Mouse (Mus musculus): ENCODE measurements around the gene Pik3ca. TPM values are rescaled to one million over a fixed set of nuclear protein-coding genes. Genes with fewer than 3 reads are reported as not detected.
"Not testable (repeated sequence)": the region's sequence is repeated elsewhere in the genome, so short reads cannot be mapped to it uniquely, and the experiment has no call there.

The Pik3ca gene
- polyA plus RNA-seq, 1 experiment from 2014 or later, result 8.2 TPM

DNA sequence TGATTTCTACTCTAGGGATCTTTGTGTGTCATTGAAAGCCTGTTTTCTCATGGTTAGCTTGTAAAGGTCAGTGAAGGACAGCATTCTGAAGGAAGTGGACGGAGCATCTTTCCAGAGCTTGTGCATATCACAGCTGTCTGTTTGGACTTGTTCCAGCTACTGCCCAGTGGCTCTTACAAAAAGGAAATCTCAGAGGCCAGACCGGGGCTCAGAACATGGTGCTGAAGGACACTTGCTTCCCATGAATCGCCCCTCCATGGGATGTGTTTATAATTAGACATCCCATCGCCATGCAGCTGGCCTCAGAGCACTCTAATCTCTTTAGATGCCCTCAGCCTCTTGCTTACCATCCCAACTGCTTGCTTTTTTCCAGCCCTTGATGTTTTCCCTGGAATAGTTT, 31.4 kb downstream of the Pik3ca start:
- WGBS, result 39% methylated on average over 4 of the region's 4 CpGs
- Histone ChIP-seq H3K4me1 (ENCODE audit: control insufficient read depth, insufficient read depth, low read length) (peaks cover 6% of the 10 kb centered on the region; the same call in 1 of the 2 replicates), H3K4me3 (replicated peaks; ENCODE audit: low read length) (no peak overlapping the region), H3K9me3 (replicated peaks; ENCODE audit: control insufficient read depth, low read length) (0 out of 2 replicates have a peak, but pooled peaks cover 2% of the 10 kb centered on the region), H3K27ac (ENCODE audit: low read length) (no peak overlapping the region; the same call in 1 of the 2 replicates), H3K9ac (ENCODE audit: low read length) (no peak overlapping the region), H3K27me3 (ENCODE audit: control insufficient read depth, insufficient read depth, low read length) (no peaks in the 10 kb centered on the region), H3K36me3 (ENCODE audit: control insufficient read depth, insufficient read depth, low read length) (no peaks in the 10 kb centered on the region), H3K4me2 (ENCODE audit: low read depth, low read length) (no peak overlapping the region)
- no peak for ATAC-seq (ENCODE audit: insufficient read depth, low FRiP score)

DNA sequence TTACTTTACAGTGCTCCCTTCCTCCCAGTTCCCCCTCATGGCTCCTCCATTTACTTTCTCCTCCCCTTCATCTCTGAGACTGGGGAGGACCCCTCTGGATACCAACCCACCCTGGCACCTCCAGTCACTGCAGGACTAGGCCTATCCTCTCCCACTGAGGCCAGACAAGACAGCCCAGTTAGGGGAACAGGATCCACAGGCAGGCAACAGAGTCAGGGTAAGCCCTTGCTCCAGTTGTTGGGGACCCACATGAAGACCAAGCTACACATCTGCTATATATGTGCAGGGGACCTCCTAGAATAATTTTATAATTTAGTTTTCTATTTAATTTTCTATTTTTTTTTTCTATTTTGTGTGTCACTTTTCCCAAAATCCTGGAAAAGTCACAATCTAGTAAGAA, 31.9 kb downstream of the Pik3ca start:
- not testable (repeated sequence) for H3K4me2 ChIP-seq (ENCODE audit: low read depth, low read length); H3K27me3 ChIP-seq (ENCODE audit: control insufficient read depth, insufficient read depth, low read length); H3K4me1 ChIP-seq (ENCODE audit: control insufficient read depth, insufficient read depth, low read length); H3K9ac ChIP-seq (ENCODE audit: low read length); ATAC-seq (ENCODE audit: insufficient read depth, low FRiP score); H3K9me3 ChIP-seq (replicated peaks; ENCODE audit: control insufficient read depth, low read length); H3K4me3 ChIP-seq (replicated peaks; ENCODE audit: low read length); H3K27ac ChIP-seq (ENCODE audit: low read length); H3K36me3 ChIP-seq (ENCODE audit: control insufficient read depth, insufficient read depth, low read length)

DNA sequence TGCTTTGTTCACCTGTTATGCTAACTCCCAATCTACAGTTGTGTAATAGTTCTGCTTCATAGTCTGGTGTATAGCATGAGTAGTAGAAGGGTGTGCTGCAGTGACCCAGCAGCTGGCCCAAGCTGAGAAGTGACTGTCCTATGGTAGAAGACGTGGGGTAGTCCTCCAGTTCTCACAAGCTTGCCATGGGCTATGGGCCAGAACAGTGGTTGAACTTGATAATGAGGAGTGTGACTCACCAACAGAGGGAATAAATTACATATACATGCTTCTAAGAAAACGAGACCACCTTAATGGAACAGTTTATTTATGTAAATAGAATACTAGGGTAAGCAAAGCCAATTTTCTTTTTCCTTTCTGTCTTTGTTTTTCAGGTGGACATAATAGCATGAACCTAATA, 32.9 kb downstream of the Pik3ca start:
- Histone ChIP-seq H3K27me3 (ENCODE audit: control insufficient read depth, insufficient read depth, low read length) (no peaks in the 10 kb centered on the region), H3K9me3 (replicated peaks; ENCODE audit: control insufficient read depth, low read length) (0 out of 2 replicates have a peak, but pooled peaks cover 2% of the 10 kb centered on the region), H3K4me2 (ENCODE audit: low read depth, low read length) (no peak overlapping the region), H3K4me1 (ENCODE audit: control insufficient read depth, insufficient read depth, low read length) (peaks cover 6% of the 10 kb centered on the region; the same call in 1 of the 2 replicates), H3K4me3 (replicated peaks; ENCODE audit: low read length) (no peak overlapping the region), H3K36me3 (ENCODE audit: control insufficient read depth, insufficient read depth, low read length) (no peaks in the 10 kb centered on the region), H3K27ac (ENCODE audit: low read length) (no peak overlapping the region), H3K9ac (ENCODE audit: low read length) (no peak overlapping the region)
- 67% methylated on average over 2 of the region's 2 CpGs for WGBS
- ATAC-seq (ENCODE audit: insufficient read depth, low FRiP score), result no peak

DNA sequence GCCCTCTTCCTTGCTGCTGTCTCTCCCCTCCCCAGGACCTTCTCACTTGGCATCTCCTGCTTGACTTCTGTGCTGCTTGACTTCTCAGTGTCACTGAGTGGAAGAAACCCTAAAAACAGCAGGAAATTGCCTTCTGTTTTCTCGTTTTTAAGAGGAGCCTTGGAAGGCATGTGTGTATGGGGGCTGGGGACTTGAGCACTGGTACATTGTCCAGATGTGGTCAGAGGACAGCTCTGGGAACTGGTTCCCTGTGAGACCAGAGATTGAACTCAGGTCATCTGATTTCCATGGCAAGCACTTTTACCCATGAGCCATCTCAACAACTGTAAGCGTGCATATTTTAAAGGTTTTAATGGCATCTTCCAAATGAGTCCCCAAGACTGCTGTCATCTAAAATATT, 36.5 kb downstream of the Pik3ca start:
- Histone ChIP-seq H3K9ac (ENCODE audit: low read length) (no peak overlapping the region), H3K4me3 (replicated peaks; ENCODE audit: low read length) (no peak overlapping the region), H3K9me3 (replicated peaks; ENCODE audit: control insufficient read depth, low read length) (no peaks in the 10 kb centered on the region), H3K4me1 (ENCODE audit: control insufficient read depth, insufficient read depth, low read length) (peaks cover 4% of the 10 kb centered on the region; the same call in 1 of the 2 replicates), H3K36me3 (ENCODE audit: control insufficient read depth, insufficient read depth, low read length) (peaks cover 11% of the 10 kb centered on the region; the same call in 1 of the 2 replicates), H3K4me2 (ENCODE audit: low read depth, low read length) (no peak overlapping the region), H3K27me3 (ENCODE audit: control insufficient read depth, insufficient read depth, low read length) (no peaks in the 10 kb centered on the region), H3K27ac (ENCODE audit: low read length) (no peak overlapping the region)
- no peak for ATAC-seq (ENCODE audit: insufficient read depth, low FRiP score)
- WGBS, result 48% methylated on average over 2 of the region's 2 CpGs

DNA sequence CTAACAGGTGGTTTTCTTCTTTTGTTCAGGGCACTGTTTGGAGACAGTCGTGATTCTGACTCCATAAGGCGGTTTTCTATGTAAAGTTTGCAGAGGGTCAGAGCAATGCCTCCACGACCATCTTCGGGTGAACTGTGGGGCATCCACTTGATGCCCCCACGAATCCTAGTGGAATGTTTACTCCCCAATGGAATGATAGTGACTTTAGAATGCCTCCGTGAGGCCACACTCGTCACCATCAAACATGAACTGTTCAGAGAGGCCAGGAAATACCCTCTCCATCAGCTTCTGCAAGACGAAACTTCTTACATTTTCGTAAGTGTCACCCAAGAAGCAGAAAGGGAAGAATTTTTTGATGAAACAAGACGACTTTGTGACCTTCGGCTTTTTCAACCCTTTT, 38.6 kb downstream of the Pik3ca start:
- Histone ChIP-seq H3K4me3 (replicated peaks; ENCODE audit: low read length) (no peak overlapping the region), H3K27ac (ENCODE audit: low read length) (no peak overlapping the region), H3K36me3 (ENCODE audit: control insufficient read depth, insufficient read depth, low read length) (peaks cover 22% of the 10 kb centered on the region), H3K27me3 (ENCODE audit: control insufficient read depth, insufficient read depth, low read length) (no peaks in the 10 kb centered on the region), H3K9me3 (replicated peaks; ENCODE audit: control insufficient read depth, low read length) (no peaks in the 10 kb centered on the region), H3K4me2 (ENCODE audit: low read depth, low read length) (no peak overlapping the region), H3K4me1 (ENCODE audit: control insufficient read depth, insufficient read depth, low read length) (no peaks in the 10 kb centered on the region), H3K9ac (ENCODE audit: low read length) (no peak overlapping the region)
- WGBS, result 68% methylated on average over 11 of the region's 11 CpGs
- no peak for ATAC-seq (ENCODE audit: insufficient read depth, low FRiP score)

DNA sequence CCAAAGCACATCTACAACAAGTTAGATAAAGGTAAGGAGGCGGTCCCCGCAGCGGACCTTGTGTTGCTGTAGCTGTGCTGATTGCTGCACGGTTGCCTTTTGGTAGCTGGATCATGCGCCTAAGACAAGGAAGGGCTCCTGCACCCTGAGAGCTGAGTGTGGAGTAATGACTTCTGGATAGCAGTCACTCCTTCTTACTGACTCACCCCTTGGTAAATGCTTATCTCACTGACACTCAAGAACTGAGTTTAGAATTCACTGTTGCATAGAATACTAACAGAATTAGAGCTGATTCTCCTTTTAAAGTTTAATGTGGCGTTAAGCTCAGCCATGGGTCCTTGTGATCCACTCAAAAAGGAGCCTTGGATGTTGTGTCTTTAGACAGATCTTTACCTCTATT, 39.8 kb downstream of the Pik3ca start:
- H3K4me3 ChIP-seq (replicated peaks; ENCODE audit: low read length), result no peak overlapping the region
- ATAC-seq (ENCODE audit: insufficient read depth, low FRiP score), result no peak
- no peaks in the 10 kb centered on the region for H3K27me3 ChIP-seq (ENCODE audit: control insufficient read depth, insufficient read depth, low read length)
- H3K36me3 ChIP-seq (ENCODE audit: control insufficient read depth, insufficient read depth, low read length), result peaks cover 29% of the 10 kb centered on the region
- no peak overlapping the region for H3K27ac ChIP-seq (ENCODE audit: low read length)
- H3K4me2 ChIP-seq (ENCODE audit: low read depth, low read length), result no peak overlapping the region
- no peaks in the 10 kb centered on the region for H3K4me1 ChIP-seq (ENCODE audit: control insufficient read depth, insufficient read depth, low read length)
- no peaks in the 10 kb centered on the region for H3K9me3 ChIP-seq (replicated peaks; ENCODE audit: control insufficient read depth, low read length)
- H3K9ac ChIP-seq (ENCODE audit: low read length), result no peak overlapping the region
- 88% methylated on average over 6 of the region's 6 CpGs for WGBS

DNA sequence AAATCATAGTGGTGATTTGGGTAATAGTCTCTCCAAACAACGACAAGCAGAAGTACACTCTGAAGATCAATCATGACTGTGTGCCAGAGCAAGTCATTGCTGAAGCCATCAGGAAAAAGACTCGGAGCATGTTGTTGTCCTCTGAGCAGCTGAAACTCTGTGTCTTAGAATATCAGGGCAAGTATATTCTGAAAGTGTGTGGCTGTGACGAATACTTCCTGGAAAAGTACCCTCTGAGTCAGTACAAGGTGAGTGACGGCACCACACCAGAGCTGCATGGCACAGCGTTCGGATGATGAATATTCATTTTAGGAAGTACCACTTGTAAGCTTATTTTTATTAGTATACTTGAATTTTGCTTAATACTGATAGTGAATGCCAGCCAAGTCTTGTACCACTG, 40.3 kb downstream of the Pik3ca start:
- no peak overlapping the region for H3K27ac ChIP-seq (ENCODE audit: low read length)
- WGBS, result 90% methylated on average over 6 of the region's 6 CpGs
- no peaks in the 10 kb centered on the region for H3K27me3 ChIP-seq (ENCODE audit: control insufficient read depth, insufficient read depth, low read length)
- no peak for ATAC-seq (ENCODE audit: insufficient read depth, low FRiP score)
- H3K4me2 ChIP-seq (ENCODE audit: low read depth, low read length), result no peak overlapping the region
- H3K4me1 ChIP-seq (ENCODE audit: control insufficient read depth, insufficient read depth, low read length), result no peaks in the 10 kb centered on the region
- no peak overlapping the region for H3K9ac ChIP-seq (ENCODE audit: low read length)
- H3K36me3 ChIP-seq (ENCODE audit: control insufficient read depth, insufficient read depth, low read length), result peaks cover 29% of the 10 kb centered on the region
- no peaks in the 10 kb centered on the region for H3K9me3 ChIP-seq (replicated peaks; ENCODE audit: control insufficient read depth, low read length)
- H3K4me3 ChIP-seq (replicated peaks; ENCODE audit: low read length), result no peak overlapping the region

DNA sequence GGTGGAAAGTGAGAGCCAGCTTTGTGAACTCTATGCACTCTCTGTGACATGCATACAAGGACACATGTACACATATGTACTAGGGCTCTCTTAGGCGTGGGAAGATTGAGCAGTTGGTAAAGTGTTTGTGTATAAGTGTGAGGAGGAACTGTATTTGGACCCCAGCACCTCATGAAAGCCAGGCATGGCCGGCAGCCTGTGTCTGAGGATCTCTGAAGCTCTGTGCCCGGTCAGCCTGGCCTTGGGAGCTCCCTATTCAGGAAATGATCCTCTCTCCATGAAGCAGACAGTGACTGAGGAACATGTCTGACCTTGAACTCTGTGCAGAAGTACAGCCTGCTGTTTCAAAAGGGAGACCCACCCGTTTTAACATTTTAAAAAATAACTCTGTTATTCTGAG, 41.2 kb downstream of the Pik3ca start:
- Histone ChIP-seq H3K9me3 (replicated peaks; ENCODE audit: control insufficient read depth, low read length) (no peaks in the 10 kb centered on the region), H3K27ac (ENCODE audit: low read length) (no peak overlapping the region), H3K4me3 (replicated peaks; ENCODE audit: low read length) (no peak overlapping the region), H3K36me3 (ENCODE audit: control insufficient read depth, insufficient read depth, low read length) (peaks cover 29% of the 10 kb centered on the region), H3K4me1 (ENCODE audit: control insufficient read depth, insufficient read depth, low read length) (no peaks in the 10 kb centered on the region), H3K9ac (ENCODE audit: low read length) (no peak overlapping the region), H3K27me3 (ENCODE audit: control insufficient read depth, insufficient read depth, low read length) (no peaks in the 10 kb centered on the region), H3K4me2 (ENCODE audit: low read depth, low read length) (no peak overlapping the region)
- WGBS, result 86% methylated on average over 4 of the region's 4 CpGs
- no peak for ATAC-seq (ENCODE audit: insufficient read depth, low FRiP score)

DNA sequence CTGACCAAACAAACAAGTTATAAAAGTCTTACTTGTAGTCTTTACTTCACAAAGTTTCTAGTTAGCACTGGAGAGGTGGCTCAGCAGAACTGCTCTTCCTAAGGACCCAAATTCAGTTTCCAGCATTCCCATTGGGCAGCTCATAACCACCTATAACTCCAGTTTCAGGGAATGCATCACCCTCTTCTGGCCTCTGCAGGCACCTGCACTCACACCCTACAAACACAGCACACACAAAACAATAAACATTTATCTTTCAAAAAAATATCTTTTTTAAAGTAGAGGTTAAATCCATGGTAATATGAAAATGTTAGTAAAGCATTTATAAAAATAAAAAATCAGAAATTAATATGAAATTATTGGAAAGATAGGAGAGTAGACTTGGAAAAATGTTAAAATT, 44.2 kb downstream of the Pik3ca start:
- Histone ChIP-seq H3K27ac (ENCODE audit: low read length) (no peak overlapping the region), H3K9ac (ENCODE audit: low read length) (no peak overlapping the region), H3K9me3 (replicated peaks; ENCODE audit: control insufficient read depth, low read length) (no peaks in the 10 kb centered on the region), H3K4me1 (ENCODE audit: control insufficient read depth, insufficient read depth, low read length) (no peaks in the 10 kb centered on the region), H3K4me3 (replicated peaks; ENCODE audit: low read length) (no peak overlapping the region), H3K4me2 (ENCODE audit: low read depth, low read length) (no peak overlapping the region), H3K27me3 (ENCODE audit: control insufficient read depth, insufficient read depth, low read length) (no peaks in the 10 kb centered on the region), H3K36me3 (ENCODE audit: control insufficient read depth, insufficient read depth, low read length) (peaks cover 32% of the 10 kb centered on the region)
- ATAC-seq (ENCODE audit: insufficient read depth, low FRiP score), result no peak

Data from stomach, embryonic 16.5 days (tissue).